Mouse (Mus musculus): ENCODE measurements around the gene Ppm1j.
A peak's percentile ranks its signal among the peaks of the same experiment; 100 is the strongest.
"Not testable (repeated sequence)": the region's sequence is repeated elsewhere in the genome, so short reads cannot be mapped to it uniquely, and the experiment has no call there.

The Ppm1j gene

DNA sequence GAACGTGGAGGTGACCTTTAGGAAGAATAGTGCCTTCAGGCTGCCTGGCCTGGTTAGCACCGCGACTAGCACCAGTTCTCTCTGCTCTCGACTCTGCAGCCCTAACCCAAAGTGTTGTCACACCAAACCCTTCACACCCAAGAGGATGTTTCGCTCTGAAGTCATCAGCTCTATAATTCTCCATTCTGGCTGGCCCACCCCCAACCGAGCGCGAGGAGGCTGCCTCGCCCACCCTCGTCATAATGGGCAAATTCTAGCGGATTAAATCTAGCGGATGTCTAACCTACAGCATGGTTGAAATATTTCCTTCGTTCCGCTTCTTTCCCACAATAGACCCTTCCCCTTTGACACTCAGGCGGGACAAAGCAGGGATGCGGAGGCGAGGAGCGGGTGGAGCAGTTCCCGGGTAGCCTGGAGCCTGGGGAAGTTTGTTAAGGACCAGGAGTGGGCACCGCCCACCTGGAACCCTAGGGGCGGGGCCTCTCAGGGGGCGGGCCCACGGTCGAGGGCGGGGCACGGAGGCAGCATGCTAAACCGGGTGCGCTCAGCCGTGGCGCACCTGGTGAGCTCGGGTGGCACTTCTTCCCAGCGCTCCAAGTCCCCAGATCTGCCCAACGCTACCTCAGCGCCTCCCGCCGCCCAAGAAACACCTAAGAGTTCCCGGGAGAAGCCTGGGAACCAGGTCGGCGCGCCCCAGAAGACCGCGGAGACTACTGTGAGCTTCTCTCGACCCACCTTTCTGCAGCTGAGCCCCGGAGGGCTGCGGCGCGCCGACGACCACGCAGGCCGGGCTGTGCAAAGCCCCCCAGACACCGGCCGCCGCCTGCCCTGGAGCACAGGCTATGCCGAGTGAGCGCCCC, at the start of gene Ppm1j:
Ppm1j (plus strand) TSS at position 496 of the 860 bp plus-strand sequence.
- peak; percentile 63 for DNase-seq (ENCODE audit: low read depth)

DNA sequence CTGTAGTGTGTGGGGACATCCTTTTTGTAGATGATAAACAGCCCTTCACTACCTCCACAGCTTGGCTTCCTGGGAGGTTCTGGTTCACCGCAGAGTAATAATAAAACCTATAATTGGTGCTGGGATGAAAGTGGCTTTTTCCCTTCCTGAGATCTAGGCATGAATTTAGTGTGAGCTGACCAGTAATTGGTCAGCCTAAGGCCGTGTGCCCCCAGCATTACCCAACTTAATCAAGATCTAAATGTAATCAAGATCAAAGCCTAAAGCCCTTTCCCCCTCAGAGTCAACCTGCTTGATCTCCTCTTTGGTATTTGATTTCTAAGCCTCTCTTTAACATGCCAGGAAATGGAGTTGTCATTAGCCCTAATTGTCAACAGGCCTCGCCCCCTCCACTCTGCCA, 47.9 kb upstream of the Ppm1j start:
- no peak for DNase-seq (ENCODE audit: low read depth)

DNA sequence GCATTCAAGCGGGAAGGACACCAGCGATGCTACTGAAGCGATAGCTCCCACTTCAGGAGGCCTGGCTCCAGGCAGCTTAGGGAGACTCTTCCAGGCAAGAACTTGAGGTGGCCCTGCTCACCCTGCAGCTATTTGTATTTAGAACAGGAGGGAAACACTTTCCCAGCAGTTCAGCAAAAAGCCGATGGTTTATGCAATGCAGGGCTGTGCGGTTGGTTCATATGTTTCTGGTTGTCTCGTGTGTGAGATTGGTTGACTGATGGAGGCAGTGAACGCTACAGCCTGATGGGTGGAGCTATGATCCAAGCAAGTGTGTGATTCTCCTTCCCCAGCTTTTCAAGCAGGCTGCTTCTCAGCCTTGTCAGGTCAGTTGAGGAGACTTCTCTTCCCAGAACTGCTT, 46.2 kb upstream of the Ppm1j start:
- peak; percentile 73 for DNase-seq (ENCODE audit: low read depth)

DNA sequence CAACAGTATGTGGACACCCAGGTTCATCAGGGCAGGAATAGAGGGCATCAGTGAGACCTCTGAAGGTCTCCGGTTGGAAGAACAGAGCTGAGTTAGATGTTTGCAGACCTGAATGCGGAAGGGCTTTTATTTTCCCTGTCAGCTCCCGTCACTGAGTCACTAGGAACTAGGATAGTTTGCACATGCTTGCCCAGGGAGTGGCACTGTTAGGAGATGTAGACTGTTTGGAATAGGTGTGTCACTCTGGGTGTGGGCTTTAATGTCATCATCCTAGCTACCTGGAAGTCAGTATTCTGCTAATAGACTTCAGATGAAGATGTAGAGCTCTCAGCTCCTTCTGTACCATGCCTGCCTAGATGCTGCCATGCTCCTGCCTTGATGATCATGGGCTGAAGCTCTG, 38.9 kb upstream of the Ppm1j start:
- no peak for DNase-seq (ENCODE audit: low read depth)

DNA sequence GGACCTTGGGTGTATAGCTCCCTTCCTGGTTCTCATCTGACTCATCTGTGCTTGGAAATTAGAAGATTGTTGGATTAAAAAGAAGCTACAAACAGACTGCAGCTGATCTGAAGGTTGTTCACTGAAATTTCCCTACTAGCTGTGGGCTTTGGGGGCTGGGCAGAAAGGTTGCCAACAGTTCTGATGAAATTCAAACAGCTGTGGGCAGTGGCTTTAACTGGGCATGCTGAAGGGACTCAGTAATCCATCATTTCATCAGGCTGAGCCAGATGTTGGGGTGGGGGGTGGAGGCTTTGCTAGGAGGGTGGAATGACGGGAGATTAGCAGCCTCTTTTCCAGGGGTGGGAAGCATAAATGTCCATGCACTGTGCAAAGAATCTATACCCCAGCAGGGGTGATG, 37.7 kb upstream of the Ppm1j start:
- peak; percentile 83 for DNase-seq (ENCODE audit: low read depth)

DNA sequence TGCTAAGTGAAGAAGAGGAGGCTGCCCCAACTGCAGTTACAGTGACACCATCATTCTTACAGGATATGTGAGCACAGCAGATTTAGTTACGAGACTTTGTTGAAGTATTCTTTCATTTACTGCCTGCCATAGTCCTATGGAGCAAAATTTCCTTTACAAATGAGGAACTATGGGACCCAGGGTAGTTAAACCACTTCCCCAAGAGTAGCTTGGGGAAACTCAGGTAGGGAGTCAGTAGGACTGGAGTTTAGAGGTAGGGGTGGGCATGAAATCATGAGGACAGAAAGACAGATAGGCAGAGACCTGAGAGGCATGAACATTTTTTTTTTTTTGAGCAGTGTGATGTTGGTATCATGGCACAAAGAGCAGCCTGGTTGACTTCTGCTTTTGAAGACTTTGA, 37.0 kb upstream of the Ppm1j start:
- no peak for DNase-seq (ENCODE audit: low read depth)

DNA sequence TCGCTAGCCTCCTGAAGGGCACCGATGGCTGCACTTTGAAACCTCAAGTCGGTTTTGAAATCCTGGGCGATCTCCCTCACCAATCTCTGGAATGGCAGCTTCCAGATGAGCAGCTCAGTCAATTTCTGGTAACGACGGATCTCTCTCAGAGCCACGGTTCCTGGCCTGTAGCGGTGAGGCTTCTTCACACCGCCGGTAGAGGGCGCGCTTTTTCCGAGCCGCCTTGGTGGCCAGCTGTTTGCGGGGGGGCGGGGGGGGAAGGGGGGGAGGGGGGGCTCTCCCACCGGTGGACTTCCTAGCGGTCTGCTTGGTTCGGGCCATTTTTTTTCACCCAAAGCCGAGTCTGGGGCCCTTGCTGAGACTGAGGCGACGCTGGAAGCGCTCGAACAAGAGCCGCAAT, 28.0 kb upstream of the Ppm1j start:
- DNase-seq (ENCODE audit: low read depth), result not testable (repeated sequence)

DNA sequence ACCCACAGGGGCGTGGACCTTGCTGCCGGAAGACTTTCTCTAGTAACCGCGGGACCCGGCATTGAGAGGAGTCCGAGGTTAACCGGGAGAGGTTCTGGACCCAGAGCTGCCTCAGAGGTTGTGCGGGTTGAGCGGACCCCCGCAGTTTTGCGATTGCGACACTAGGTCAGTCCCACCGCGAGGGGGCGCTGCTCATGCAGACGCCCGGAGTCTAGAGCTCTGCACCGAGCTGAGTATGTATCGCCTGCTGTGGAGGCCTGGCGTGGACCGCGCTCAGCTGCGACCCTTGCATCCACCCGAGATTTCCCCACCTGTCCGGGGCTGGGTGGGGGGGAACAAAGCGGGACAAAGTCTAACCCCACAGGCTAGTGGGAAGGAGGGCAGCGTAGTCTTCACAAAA, 22.4 kb upstream of the Ppm1j start:
- DNase-seq (ENCODE audit: low read depth), result no peak

DNA sequence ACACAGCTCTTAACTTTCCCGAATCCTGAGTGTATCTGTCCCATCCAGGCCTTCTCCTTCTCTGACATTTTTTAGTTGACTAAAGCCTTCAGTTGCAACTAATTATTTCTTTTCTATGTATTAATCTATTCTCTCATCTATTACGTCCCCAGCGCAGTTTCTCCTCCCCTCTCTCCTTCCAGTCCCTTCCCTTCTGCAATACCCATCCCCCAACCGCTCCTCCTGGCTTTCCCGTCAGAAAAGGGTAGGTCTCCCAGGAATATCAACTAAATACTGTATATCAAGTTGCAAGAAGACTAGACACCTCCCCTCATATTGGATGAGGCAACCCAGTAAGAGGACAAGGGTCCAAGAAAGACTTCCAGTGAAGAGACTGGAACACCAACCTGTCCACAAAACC, 22.0 kb upstream of the Ppm1j start:
- DNase-seq (ENCODE audit: low read depth), result no peak

DNA sequence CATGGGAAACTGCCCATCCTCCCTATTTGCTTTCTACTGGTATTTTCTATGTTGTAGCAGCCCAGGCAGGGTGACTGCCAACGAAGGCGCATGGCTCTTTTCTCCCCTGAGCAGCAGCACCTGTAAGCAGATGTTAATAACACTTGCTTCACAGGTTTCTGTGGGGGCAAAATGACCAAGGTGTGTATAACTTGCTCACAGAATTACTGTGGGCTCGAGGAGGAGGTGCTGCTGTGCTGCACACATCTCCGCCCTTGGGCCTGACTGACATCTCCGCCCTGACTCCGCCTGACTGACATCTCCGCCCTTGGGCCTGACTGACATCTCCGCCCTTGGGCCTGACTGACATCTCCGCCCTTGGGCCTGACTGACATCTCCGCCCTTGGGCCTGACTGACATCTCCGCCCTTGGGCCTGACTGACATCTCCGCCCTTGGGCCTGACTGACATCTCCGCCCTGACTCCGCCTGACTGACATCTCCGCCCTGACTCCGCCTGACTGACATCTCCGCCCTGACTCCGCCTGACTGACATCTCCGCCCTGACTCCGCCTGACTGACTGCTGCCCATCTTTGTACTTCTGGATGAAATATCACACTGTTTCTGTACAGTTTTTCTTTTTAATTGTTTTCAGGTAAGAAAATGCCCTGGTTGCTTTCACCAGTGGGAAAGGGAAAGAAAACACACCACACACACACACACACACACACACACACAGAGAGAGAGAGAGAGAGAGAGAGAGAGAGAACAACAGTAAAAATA, 18.6 kb upstream of the Ppm1j start:
- not testable (repeated sequence) for DNase-seq (ENCODE audit: low read depth)

DNA sequence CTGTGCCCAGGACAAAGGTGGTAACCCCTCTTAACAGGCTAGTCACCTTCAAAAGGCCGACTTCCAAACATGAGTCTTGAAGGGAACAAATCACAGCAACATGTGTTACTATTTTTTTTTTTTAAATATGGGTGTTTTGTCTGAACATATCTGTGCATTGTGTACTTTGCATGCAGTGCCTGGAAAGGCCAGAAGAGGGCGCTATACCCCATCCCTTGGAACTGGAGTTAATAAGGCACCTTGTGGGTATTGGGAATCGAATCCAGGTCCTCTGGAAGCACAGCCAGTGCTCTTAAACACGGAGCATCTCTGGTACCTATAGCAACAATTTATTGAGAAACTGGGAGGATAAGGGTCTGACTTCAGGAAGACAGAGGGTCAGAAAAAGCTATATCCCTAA, 15.8 kb upstream of the Ppm1j start:
- DNase-seq (ENCODE audit: low read depth), result peak; percentile 26

DNA sequence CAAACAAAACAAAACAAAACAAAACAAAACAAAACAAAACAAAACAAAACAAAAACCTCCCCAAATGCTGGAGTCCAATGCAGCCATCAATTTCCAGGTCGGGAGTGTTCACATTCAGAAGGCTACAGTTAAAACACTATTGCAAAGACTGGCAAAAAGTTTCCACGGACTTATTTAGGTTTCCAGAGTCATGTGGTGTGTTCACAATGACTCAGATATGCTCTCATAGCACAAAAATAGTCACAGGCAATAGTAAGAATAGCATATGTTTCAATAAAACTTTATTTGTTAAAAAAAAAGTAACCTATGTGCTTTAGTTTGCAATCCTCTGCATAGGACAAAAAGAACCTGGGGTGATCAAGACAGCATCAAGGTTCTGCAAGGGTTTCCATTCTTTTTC, 13.7 kb upstream of the Ppm1j start:
- DNase-seq (ENCODE audit: low read depth), result peak; percentile 34

DNA sequence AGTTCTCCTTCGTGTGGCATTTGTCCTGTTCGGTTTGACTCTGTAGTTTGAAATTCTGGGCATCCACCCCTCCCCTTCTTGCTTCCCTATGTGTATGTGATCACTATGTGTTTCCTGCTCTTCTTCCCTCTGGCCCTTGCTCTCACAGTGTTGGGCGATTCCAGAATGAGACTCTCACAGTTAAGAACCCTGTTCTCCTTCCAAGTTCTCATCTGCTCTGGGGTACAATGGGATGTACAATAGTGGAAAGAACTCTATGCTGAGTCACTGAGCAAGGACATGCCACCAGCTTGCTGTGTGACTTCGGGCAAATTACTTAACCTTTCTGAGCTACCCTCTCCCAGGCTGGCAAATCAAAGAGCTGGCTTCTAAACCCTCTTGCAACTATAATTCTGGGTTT, 13.1 kb upstream of the Ppm1j start:
- DNase-seq (ENCODE audit: low read depth), result no peak

DNA sequence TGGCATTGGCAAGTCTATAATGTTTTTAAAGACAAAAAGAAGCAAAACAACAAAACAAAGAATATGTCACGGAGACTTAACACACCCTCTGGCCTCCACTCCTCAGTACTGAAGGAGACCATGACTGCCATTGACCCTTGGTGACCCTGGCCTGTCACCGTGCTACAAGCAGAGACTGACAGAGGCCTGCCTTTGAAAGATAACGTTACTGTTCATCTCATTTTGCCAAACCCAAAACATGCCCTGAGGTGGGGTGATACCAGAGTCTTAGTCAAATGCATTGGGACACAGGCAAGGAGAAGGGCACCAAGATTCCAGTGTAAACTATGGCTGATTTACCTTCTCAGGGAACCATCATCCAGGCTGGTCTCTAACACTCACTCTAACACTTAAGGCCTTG, 11.7 kb upstream of the Ppm1j start:
- DNase-seq (ENCODE audit: low read depth), result no peak

DNA sequence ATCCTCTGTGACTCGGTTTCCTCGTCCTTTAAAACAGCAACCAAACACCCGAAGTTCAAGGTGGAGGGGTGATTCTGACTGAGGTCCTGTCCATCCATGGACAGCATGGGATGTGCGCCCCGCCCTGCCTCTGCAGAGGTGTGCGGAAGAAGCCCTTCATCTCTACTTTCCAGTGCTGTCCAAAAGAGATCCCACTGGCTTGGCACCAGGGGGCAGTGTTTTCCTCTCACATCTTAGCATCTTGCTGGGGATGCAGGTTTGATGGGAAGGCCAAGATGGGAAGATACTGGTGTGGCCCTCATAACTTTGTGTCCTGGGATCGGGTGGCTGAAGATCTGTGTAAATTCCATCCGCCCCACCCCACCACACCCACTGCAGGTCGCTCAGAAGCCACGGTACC, 10.8 kb upstream of the Ppm1j start:
- peak; percentile 63 for DNase-seq (ENCODE audit: low read depth)

DNA sequence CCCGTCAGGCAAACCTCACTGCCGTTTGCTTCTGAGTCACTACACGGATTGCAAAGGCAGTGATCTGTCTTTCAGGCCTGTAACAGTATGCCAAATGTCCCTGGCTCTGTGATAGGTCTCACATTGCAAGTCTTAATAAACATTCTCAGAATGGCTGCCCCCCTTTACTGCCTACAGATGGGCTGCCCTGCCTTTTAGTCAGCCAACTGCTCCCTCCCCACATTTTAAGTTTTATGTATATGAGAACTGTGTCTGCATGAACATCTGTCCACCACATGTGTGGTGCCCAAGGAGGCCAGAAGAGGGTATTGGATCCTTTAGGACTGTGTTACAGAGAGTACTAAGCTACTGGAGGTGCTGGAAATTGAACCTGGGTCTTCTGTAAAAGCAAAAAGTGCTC, 9.9 kb upstream of the Ppm1j start:
- peak; percentile 53 for DNase-seq (ENCODE audit: low read depth)

DNA sequence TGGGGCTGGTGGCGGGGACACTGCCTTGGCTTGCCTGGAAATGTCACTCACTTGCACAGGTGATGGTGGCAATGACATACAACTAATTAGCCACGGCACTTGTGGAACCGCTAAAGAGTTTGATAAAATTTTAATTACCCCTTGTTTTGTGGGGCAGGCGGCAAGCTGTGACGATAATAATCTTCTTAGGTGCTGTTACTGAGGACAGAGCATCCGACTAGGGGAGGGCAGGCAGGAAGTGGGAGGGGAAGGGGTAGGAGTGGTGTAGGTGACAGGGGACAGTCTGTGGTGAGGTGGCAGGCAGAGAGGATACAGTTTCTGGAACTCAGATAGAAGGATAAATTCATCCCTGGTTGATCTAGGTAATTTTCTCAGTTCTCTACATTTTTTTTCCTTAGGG, 9.4 kb upstream of the Ppm1j start:
- no peak for DNase-seq (ENCODE audit: low read depth)

DNA sequence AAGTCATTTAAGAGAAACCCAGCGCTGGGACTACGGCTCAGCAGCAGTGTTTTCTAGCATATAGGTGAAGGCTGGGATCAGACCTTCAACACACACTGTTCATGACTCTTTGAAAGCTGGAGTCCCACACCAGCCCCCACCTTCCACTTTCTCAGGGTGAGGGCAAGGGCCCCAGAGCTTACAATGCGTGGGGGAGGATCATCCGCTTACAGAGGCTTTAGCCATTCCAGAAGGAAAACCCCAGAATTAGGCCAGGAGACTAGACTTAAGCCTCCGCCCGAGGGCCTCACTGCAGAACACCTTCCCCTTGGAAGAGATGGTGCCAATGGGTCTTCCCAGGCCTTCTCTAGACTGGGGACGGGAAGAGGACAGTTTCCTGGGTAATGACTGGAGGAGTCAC, 7.6 kb upstream of the Ppm1j start:
- no peak for DNase-seq (ENCODE audit: low read depth)

DNA sequence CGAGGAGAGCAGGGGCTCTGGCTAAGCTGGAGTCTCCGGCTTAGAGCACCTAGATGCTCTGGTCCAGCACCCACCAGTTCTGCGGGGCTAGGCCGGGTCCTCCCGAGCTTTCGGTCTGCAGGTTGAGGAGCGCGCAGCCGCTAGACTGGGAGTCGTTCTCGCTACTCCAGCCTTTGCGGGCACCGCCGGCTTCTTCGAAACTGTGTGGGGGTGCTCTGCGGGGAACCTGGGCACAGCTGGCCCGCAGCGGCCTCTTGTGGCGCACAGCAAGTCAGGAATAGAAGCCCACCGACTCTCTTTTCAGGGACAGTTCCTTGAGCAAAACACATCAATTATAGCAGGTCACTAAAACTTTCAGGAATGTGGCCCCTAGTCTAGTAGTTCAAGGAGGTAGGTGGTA, 3.5 kb upstream of the Ppm1j start:
- DNase-seq (ENCODE audit: low read depth), result no peak

DNA sequence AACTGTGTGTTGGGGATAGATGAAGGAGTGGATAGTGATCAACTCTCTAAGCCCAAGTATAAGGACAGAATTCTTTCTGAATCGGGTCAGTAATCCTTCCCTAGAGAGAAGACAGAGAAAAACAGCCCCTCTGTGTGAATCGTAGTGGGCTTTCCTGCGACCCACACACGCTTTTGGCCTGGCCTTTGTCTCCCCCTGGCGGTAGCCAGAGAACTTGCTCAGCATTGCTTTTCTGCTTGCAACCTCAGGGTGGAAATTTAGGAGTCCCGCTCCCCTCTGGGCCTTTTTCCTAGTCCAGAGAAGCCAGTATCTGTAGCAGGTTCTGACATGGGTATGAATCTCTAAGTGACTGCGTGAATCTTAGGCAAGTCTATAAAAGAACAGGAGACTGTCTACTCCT, 907 bp upstream of the Ppm1j start:
- peak; percentile 77 for DNase-seq (ENCODE audit: low read depth)

DNA sequence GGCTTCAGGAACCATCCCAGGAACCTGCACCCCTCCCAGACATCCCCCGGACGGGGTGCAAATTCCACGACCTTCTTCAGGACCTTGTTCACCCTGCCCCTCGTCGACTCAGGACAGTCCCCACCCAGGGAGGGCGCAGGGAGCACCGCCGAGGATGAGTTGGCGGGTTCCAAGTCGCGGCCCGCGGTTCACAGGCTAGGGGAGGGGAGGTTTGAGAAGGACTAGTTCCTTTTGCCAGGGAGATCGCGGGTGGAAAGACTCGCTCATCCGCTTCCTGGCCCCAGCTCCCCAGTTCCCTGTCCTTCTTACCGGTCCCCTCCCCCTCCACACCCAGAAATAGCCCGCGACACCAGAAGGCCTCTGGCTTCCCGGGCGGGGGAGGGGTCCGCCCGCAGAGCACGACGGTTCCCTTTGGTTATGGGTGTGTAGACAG, 631 bp downstream of the Ppm1j start, which contains the start of gene Fam19a3:
Fam19a3 (minus strand) TSS at position 370 of the 433 bp plus-strand sequence.
- DNase-seq (ENCODE audit: low read depth), result no peak

DNA sequence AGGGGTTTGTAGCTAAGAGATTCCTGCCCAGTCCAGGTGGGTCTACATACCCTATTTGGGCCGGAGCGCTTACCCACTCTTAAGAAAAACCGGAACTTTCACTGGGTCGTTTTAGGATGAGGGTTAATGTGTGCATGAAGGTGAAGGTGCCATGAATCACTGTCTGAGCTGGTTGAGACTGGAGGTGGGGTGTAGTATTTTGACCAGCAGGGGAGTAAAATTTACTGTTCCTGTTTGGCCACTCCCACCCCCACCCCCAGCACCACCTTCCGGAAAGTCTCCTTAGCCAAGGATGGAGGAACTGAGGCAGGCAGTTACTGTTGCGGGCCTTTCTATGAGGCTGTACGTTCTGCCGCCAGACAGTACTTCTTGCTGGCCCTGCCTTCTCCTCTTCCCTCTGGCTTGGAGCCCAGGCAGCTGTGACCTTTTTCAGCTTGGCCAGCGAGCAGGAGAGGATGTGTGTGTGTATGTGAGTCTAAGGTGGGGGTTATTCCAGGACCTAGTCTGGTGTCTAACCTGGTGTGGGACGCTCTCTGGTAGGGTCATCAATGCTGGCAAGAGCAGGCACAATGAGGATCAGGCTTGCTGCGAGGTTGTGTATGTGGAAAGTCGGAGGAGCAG, 1.3 kb downstream of the Ppm1j start:
- peak; percentile 61 for DNase-seq (ENCODE audit: low read depth)

DNA sequence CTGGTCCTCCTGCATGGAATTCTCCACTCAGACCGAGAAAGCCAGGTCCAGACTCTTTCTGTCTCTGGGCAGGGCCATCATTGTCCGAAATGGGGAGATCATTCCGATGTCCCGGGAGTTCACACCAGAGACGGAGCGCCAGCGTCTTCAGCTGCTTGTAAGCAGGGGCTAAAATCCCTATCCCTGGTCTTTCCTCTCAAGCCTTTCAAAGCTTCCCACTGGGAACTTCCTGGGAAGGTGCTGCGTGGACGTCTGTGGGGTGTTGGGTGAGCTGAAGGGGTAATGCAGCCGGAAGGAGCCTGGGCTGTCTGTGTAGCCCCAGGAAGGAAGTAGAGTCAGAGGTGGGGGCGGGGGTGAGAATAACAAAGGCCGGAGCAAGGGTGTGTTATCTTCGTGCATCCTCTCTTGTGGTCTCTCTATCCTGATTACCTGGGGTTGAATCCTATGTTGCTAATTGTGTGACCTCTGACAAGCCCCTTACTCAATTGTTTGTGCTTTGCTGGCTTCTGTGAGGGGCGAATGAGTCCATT, 3.2 kb downstream of the Ppm1j start:
- no peak for DNase-seq (ENCODE audit: low read depth)
